Mouse (Mus musculus): ENCODE measurements around the gene Olfr987.
"Not testable (repeated sequence)": the region's sequence is repeated elsewhere in the genome, so short reads cannot be mapped to it uniquely, and the experiment has no call there.

The Olfr987 gene

GRCm38 (mm10) chr2:85339215-85339614 lies at the start of gene Olfr987:
Olfr987 (minus strand) TSS chr2:85339315.
- in situ Hi-C loops (cut with MboI): not testable (repeated sequence)

- in situ Hi-C loops (cut with MboI): not testable (repeated sequence)
Measured at GRCm38 (mm10) chr2:85363127-85363526, 24.0 kb upstream of the Olfr987 start, which contains the start of gene Olfr988. Olfr988 (minus strand) TSS chr2:85363227.

DNA sequence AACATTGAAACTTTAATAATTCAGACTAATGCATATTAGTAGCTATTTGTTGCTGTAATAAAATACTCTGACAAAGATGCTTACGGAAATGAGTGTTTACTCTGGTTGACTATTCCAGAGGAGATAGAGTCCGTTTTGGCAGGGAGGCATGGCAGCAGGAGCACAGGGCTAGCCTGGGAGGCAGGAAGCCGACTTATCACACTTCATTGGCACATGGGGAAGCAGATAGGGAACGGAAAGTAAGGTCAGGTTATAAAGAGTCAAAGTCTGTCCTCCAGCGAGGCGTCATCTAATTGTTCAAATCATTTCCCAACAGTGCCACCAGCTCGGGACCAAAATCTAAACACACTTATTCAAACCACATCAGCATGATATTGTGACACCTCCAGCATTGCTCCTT lies 857 bp upstream of the Olfr987 start:
- in situ Hi-C loops (cut with MboI): no loop called here

DNA sequence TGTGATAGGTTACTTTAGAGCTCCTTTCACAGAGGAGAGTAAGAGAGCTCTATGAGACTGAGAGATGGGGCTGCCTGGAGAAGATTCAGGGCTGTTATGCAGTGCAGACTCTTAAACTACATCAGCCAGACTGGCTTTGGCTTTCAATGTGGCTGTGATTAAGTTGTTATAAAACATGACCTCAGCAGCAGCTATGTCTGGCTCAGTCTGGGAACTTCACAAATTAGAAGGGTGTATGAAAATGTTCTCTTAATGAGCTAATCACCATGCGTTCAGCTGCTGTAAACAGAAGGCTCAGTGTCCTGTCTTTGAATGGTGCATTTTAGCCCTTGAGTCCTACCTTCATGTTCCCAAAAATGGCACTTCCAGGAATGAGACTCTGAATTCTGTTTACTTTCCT lies 20.0 kb downstream of the Olfr987 start:
- in situ Hi-C loops (cut with MboI): no loop called here

- in situ Hi-C loops (cut with MboI): no loop called here
Measured at GRCm38 (mm10) chr2:85285406-85285805, 53.7 kb downstream of the Olfr987 start.

DNA sequence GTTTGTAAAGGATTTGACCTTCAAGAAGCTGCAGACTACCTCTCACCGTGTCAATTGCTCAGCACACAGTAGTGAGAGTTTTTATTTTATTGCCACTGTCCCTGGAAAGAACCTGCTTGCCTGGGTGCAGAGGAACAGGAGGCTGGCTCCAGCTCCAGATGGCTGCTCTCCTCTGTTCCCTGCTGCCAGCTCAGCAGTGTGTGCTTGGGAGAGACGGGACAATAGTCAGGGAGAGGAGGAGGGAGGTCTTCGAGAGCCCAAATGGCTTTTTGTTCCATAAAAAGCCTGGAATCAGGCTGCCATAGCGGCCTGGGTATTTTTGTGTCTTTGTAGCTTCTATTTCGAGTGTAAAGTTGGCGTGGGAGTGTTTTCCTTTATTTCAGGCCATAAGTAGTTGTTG lies 54.5 kb downstream of the Olfr987 start:
- in situ Hi-C loops (cut with MboI): no loop called here

DNA sequence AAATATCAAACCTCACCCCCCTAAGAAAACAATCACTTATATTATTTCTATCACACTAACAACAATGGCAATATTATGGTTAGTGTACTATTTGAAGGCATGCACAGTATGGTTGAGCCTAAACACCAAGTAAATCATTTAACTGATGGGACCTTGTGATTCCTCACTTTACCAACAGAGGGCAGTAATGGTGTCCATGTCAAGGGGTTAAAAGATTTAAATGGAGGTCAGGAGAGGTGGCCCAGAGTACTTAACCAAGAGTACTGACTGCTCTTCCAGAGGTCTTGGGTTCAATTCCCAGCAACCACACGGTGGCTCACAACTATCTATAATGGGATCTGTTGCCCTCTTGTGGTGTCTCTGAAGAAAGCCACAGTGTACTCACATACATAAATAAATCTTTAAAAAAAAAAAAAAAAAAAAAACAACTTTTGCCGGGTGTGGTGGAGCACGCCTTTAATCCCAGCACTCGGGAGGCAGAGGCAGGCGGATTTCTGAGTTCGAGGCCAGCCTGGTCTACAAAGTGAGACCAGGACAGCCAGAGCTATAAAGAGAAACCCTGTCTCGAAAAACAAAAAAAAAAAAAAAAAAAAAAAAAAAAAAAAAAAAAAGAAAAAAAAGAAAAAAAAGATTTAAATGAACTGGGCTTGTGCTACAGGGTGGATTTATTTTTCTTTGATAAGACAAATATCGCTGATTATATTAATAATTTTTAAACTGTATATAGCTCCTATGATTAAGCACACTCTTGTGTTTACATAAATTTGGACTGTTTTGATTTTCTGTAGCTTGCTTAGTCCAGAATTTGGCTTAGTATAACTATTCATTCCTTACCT lies 55.3 kb downstream of the Olfr987 start:
- in situ Hi-C loops (cut with MboI): no loop called here

GRCm38 (mm10) chr2:85281023-85281422 lies 58.1 kb downstream of the Olfr987 start:
- in situ Hi-C loops (cut with MboI): no loop called here

Measured in mature B cell (primary cell).